Mouse (Mus musculus): ENCODE data around the gene Gm3187.
"Not testable (repeated sequence)": the region's sequence is repeated elsewhere in the genome, so short reads cannot be mapped to it uniquely, and the experiment has no call there.

The Gm3187 gene

DNA sequence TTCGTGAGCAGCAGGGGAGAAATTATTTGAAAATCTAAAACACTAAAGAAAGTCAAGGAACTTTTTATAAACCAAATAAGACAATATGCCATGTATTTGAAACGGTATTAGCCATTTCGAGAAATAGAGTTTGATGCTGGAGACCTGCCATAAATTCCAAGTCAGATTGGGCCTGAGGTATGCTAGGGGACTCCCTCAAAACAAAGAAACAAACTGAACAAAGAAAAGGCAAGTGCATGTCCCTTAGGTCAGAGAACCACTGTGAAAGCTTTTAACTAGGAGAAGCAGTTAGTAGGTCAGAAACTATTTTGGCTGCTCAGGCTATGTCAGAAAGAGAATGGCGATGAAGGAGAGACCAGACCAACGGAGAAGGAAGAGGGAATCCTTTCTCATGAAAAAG is at the start of gene Gm3187:
TSS of gene Gm3187 (plus strand) at position 301 of the 400 bp plus-strand sequence.
- not testable (repeated sequence) for DNase-seq

DNA sequence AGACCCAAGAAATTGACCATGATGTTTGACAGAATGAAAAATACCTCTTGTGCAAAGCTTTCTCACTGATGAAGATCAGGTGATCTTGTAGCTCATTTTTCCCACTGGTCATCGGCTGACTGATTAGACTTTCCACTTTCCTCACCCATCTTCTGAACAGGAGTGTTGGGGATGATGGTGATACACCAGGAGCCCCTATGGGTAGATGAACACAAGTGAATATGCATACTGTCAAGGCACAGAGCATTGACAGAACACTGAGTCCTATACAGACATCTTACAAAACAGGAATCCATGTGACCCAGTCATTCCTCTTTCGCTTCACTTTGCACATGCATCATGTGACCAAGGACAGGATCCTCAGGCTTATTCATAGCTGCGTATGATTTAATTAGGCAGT is 28.6 kb upstream of the Gm3187 start, which contains the start of gene Gm3194:
TSS of gene Gm3194 (minus strand) at position 101 of the 400 bp plus-strand sequence.
- not testable (repeated sequence) for DNase-seq

DNA sequence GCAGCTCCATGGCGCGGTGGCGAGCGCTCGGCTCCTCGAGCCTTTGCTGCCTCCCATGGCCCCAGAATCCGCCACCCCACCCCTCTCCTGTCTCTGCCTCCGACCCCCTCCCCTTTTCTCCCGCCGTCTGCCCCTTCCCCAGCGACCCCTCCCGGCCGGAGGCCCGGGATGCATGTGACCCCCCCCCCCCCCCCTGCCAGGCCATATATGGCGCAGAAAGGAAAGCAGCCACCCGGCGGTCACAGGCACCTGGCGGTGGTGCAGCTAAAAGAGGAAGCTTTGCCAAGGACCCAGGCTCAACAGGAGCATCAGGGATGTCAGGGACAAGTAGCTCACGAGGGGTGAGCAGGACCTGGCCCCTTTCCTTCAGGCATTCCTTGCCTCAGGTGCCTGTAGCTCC is 23.5 kb upstream of the Gm3187 start:
- not testable (repeated sequence) for DNase-seq

DNA sequence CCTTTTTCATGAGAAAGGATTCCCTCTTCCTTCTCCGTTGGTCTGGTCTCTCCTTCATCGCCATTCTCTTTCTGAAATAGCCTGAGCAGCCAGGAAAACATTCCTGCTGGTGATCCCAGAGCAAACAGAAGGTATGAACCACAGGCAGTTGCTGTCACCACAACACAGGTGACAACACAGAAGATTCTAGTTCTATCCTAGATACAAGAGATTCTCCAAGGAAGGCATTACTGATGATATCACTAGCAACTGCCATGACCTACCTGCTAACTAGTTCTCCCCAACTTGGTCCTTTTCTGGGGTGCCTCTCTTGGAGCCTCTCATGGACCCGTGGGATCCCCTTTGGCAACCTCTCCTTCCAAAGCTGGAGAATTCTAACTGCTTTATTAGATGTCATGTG is 6.3 kb upstream of the Gm3187 start, which contains the start of gene Gm8246:
TSS of gene Gm8246 (minus strand) at position 101 of the 400 bp plus-strand sequence.
- not testable (repeated sequence) for DNase-seq

DNA sequence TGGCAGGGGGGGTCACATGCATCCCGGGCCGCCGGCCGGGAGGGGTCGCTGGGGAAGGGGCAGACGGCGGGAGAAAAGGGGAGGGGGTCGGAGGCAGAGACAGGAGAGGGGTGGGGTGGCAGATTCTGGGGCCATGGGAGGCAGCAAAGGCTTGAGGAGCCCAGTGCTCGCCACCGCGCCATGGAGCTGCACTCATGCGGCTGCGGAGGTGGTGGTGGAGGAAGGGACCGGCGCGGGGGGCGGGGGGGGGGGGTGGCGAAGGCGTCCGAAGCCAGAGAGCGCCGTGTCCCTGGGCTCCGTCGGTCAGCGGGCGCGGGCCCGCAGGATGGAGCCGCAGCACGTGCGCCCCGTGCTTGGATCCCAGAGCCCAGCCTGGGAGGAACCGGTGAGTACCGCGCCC is 17.4 kb downstream of the Gm3187 start, which contains the start of gene Gm3488:
TSS of gene Gm3488 (plus strand) at position 301 of the 400 bp plus-strand sequence.
- DNase-seq: not testable (repeated sequence)

DNA sequence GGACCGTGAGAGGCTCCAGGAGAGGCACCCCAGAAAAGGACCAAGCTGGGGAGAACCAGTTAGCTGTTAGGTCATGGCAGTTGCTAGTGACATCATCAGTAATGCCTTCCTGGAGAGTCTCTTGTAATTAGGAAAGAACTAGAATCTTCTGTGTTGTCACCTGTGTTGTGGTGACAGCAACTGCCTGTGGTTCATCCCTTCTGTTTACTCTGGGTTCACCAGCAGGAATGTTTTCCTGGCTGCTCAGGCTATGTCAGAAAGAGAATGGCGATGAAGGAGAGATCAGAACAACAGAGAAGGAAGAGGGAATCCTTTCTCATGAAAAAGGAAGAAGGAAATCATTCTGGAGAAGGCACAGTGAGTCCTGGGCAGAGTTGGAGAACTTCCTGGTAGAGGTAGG is 54.2 kb downstream of the Gm3187 start, which contains the start of gene Gm3532:
TSS of gene Gm3532 (plus strand) at position 301 of the 400 bp plus-strand sequence.
- not testable (repeated sequence) for DNase-seq
